Mouse (Mus musculus): Measurements from ENCODE around the gene Zfp3.

- TF ChIP-seq CTCF (IDR thresholded peaks at IDR 0.05; ENCODE audit: extremely low read depth, insufficient read depth, low read length) (no peak), POLR2A (IDR thresholded peaks at IDR 0.05; ENCODE audit: extremely low read depth, insufficient read depth, low read length) (no peak)
Measured at GRCm38 (mm10) chr11:70812365-70812764, 48.4 kb downstream of the Zfp3 start, which contains the start of gene Scimp.

All from cortical plate, adult 2 months (tissue).